Mouse (Mus musculus) lung, postnatal 0 days (tissue): ENCODE measurements at regions not wholly inside any gene's neighbourhood (a gene's known extent, or its start where the extent isn't known, plus 50 kb on each side); places are given as distances from the start of the nearest gene placed in this dataset.

ENCODE experiments used
- CTCF ChIP-seq: IDR thresholded peaks from 2 replicates; pipeline ENCODE4 v1.5.1; 2016; ENCODE audit warnings: antibody characterized with exemption, mild to moderate bottlenecking
- EP300 ChIP-seq: IDR thresholded peaks from 2 replicates; pipeline ENCODE4 v1.6.1; 2016; ENCODE audit warnings: antibody characterized with exemption, mild to moderate bottlenecking, control low read depth

DNA sequence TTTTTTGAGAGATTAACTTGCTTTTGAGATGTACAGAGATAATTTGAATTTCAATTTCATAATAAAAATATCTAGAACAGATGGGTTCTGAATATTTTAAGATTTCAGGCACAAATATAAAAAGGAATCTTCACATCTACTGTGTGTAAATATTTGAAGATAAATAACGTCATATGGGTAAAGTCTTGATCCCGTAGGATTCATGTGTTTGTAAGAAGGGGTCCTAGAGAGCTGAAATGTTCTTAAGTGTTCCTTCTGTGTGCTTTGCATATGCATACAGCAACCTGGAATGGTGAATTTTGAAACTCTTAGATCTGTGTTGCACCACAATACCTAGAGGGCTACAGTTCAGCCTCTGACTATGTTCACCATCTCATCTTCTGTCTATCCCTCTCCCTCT is 131.4 kb upstream of the Slc35b3 start:
- TF ChIP-seq CTCF: no peak
- TF ChIP-seq EP300: no peak
